Mouse (Mus musculus): ENCODE results near the gene Nagk. TPM values are rescaled to one million over a fixed set of nuclear protein-coding genes. Genes with fewer than 3 reads are reported as not detected.
"Not testable (repeated sequence)": the region's sequence is repeated elsewhere in the genome, so short reads cannot be mapped to it uniquely, and the experiment has no call there.

The Nagk gene
- 10 to 100 TPM; 51.6 to 52.6 TPM for total RNA-seq (2021)
- long read RNA-seq, experiment 1, transcript Nagk-201 (10 exons, 1,405 nt) = minor isoform, 15 of 69 reads
- long read RNA-seq, experiment 1, transcript Nagk-206 (10 exons, 1,049 nt) = major isoform, 19 of 69 reads
- long read RNA-seq, experiment 1, transcript Nagk-210 (1 exons, 752 nt) = minor isoform, 7 of 69 reads
- long read RNA-seq, experiment 1, partial matches to known transcripts = 6 of 69 reads
- long read RNA-seq, experiment 1, other reads (novel, unspliced or antisense) = 20 of 69 reads
- long read RNA-seq, experiment 2, transcript Nagk-206 (10 exons, 1,049 nt) = minor isoform, 16 of 89 reads
- long read RNA-seq, experiment 2, transcript Nagk-201 (10 exons, 1,405 nt) = major isoform, 28 of 89 reads
- long read RNA-seq, experiment 2, transcript Nagk-210 (1 exons, 752 nt) = minor isoform, 12 of 89 reads
- long read RNA-seq, experiment 2, partial matches to known transcripts = 8 of 89 reads
- long read RNA-seq, experiment 2, other reads (novel, unspliced or antisense) = 23 of 89 reads

- peak; percentile 90 to 94 for DNase-seq (ENCODE audit: low spot score in 2 of 2)
These were observed at the start of gene Nagk for GRCm38 (mm10) chr6:83794760-83795296. Gene Nagk (plus strand): TSS chr6:83794982.

- no peak for DNase-seq (ENCODE audit: low spot score in 2 of 2)
These were observed 49.3 kb upstream of the Nagk start for GRCm38 (mm10) chr6:83745466-83745865.

GRCm38 (mm10) chr6:83749286-83749685 is 45.5 kb upstream of the Nagk start:
- no peak for DNase-seq (ENCODE audit: low spot score in 2 of 2)

- DNase-seq (ENCODE audit: low spot score in 2 of 2) = peak; percentile 35 to 40
These were observed 44.6 kb upstream of the Nagk start for GRCm38 (mm10) chr6:83750171-83750684.

- no peak for DNase-seq (ENCODE audit: low spot score in 2 of 2)
These were observed 38.7 kb upstream of the Nagk start for GRCm38 (mm10) chr6:83756051-83756450.

GRCm38 (mm10) chr6:83762344-83762743 is 32.4 kb upstream of the Nagk start, which contains the start of gene Ankrd53:
Gene Ankrd53 (plus strand): TSS chr6:83762644.
- no peak for DNase-seq (ENCODE audit: low spot score in 2 of 2)

- no peak for DNase-seq (ENCODE audit: low spot score in 2 of 2)
These were observed 31.8 kb upstream of the Nagk start for GRCm38 (mm10) chr6:83762880-83763431.

- DNase-seq (ENCODE audit: low spot score in 2 of 2) = no peak
These were observed 27.8 kb upstream of the Nagk start for GRCm38 (mm10) chr6:83766982-83767381.

GRCm38 (mm10) chr6:83768485-83768884 is 26.3 kb upstream of the Nagk start:
- DNase-seq (ENCODE audit: low spot score in 2 of 2) = no peak

- no peak for DNase-seq (ENCODE audit: low spot score in 2 of 2)
These were observed 20.7 kb upstream of the Nagk start for GRCm38 (mm10) chr6:83774126-83774525.

- DNase-seq (ENCODE audit: low spot score in 2 of 2) = no peak
These were observed 19.8 kb upstream of the Nagk start for GRCm38 (mm10) chr6:83774781-83775563.

- peak; percentile 89 to 92 for DNase-seq (ENCODE audit: low spot score in 2 of 2)
These were observed 19.0 kb upstream of the Nagk start, which contains the start of gene Tex261 for GRCm38 (mm10) chr6:83775638-83776293. Gene Tex261 (minus strand): TSS chr6:83775813.

GRCm38 (mm10) chr6:83778306-83778705 is 16.5 kb upstream of the Nagk start:
- no peak for DNase-seq (ENCODE audit: low spot score in 2 of 2)

GRCm38 (mm10) chr6:83779026-83779425 is 15.8 kb upstream of the Nagk start:
- DNase-seq (ENCODE audit: low spot score in 2 of 2) = peak in 1 of 2 experiments; percentile 46

- DNase-seq (ENCODE audit: low spot score in 2 of 2) = no peak
These were observed 8.4 kb upstream of the Nagk start for GRCm38 (mm10) chr6:83786426-83786825.

GRCm38 (mm10) chr6:83788554-83788953 is 6.2 kb upstream of the Nagk start:
- no peak for DNase-seq (ENCODE audit: low spot score in 2 of 2)

GRCm38 (mm10) chr6:83790533-83790932 is 4.2 kb upstream of the Nagk start:
- DNase-seq (ENCODE audit: low spot score in 2 of 2) = not testable (repeated sequence)

- DNase-seq (ENCODE audit: low spot score in 2 of 2) = no peak
These were observed 3.4 kb upstream of the Nagk start for GRCm38 (mm10) chr6:83791251-83791890.

- peak in 1 of 2 experiments; percentile 50 for DNase-seq (ENCODE audit: low spot score in 2 of 2)
These were observed 714 bp downstream of the Nagk start for GRCm38 (mm10) chr6:83795492-83795900.

- no peak for DNase-seq (ENCODE audit: low spot score in 2 of 2)
These were observed 1.9 kb downstream of the Nagk start for GRCm38 (mm10) chr6:83796686-83797085.
